Mouse (Mus musculus) small intestine, adult 2 months (tissue): ENCODE results near the gene Ipo8.

Experiments used
- CTCF ChIP-seq: fragments of 200-500 bp; IDR thresholded peaks from 2 replicates; pipeline ENCODE4 v1.5.1; 2012; ENCODE audit warnings: low read depth, mild to moderate bottlenecking, control low read depth, inconsistent platforms, low read length, moderate library complexity, mixed read lengths; ENCODE audit not compliant: insufficient replicate concordance, insufficient read length; ENCODE audit errors: extremely low read depth
- POLR2A ChIP-seq: fragments of 200-500 bp; IDR thresholded peaks from 2 replicates; pipeline ENCODE4 v1.6.1; 2012; ENCODE audit warnings: low read depth, mild to moderate bottlenecking, control low read depth, inconsistent platforms, low read length, moderate library complexity

DNA sequence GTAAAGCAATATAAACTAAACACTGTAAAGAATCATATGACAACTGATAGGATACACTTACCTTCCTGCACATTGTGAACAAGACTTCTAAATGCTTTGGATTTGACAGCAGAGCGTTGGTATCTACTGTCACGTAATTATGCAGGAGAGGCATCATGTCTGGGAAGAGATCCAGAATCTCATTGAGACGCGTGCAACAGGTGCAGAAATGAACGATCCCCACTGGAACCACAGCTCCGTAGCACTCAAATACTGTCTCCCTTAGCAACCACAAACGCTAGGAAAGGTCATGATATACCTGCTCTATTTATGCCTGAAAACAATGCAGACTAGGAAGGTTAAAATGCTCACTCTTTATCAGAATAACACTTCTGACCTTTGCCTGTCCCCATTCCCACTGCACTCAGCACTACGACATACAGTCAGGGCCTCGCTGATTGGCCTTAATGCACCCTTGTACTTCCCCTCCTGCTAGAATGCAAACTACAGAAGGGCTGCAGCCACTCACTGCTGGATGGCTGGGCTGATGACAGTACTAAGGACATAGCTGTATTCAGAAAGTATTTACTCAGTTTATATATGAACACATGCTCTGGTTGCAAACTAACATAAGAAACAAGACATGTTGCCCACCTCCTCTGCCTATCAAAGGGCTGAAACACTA, 42.1 kb downstream of the Ipo8 start:
- TF ChIP-seq POLR2A (no peak), CTCF (no peak)
